8 mouse cellular contexts compared by ENCODE assay signal in genomic region chr5:105715531-105716124, GRCm38 (mm10). TPM values are rescaled to one million over a fixed set of nuclear protein-coding genes. Genes with fewer than 3 reads are reported as not detected.
DNase-seq lines count a peak whose midpoint lies in the region; ATAC-seq and TF ChIP-seq lines count a peak whose summit lies in the region.

No protein-coding gene starts in this region.

- no peak overlapping the region for H3K9ac ChIP-seq in forebrain, embryonic 12.5 days
- H3K9ac ChIP-seq in stomach, embryonic 15.5 days = no peak overlapping the region

- DNase-seq in forebrain, embryonic 10.5 days (ENCODE audit: extremely low spot score, low spot score) = no peak
- peak; percentile 53 for DNase-seq in thymus, adult 2 months
- no peak for DNase-seq in thymus, adult 18-20 months
- peak in 1 of 2 experiments; percentile 59 for DNase-seq in layer of hippocampus, adult 2 months (ENCODE audit: low spot score in 2 of 2)
- no peak for DNase-seq in c-Kit-positive CD71-positive TER-119-positive erythroid progenitor cells, embryonic 14.5 days (ENCODE audit: low spot score)
- no peak for DNase-seq in spleen, postnatal 36 days (ENCODE audit: low spot score in 2 of 2)

- peaks cover 41% of the 10 kb centered on the region for H3K4me1 ChIP-seq in forebrain, embryonic 12.5 days
- H3K4me1 ChIP-seq in forebrain, embryonic 10.5 days = peaks cover 27% of the 10 kb centered on the region
- H3K4me1 ChIP-seq in thymus, adult 2 months (replicated peaks; ENCODE audit: control insufficient read depth, insufficient read depth, low read length) = peaks cover 32% of the 10 kb centered on the region
- H3K4me1 ChIP-seq in stomach, embryonic 15.5 days = peaks cover 39% of the 10 kb centered on the region

- peak overlapping the region; percentile 59; the same call in 1 of the 2 replicates for H3K27ac ChIP-seq in forebrain, embryonic 12.5 days
- no peak overlapping the region for H3K27ac ChIP-seq in forebrain, embryonic 10.5 days
- H3K27ac ChIP-seq in thymus, adult 2 months (ENCODE audit: control insufficient read depth, insufficient read depth, low read length) = no peak overlapping the region
- H3K27ac ChIP-seq in layer of hippocampus, adult 2 months = peak overlapping the region; percentile 65
- peak overlapping the region; percentile 77 for H3K27ac ChIP-seq in stomach, embryonic 15.5 days

- H3K4me2 ChIP-seq in forebrain, embryonic 12.5 days = no peak overlapping the region
- peak overlapping the region; percentile 27; the same call in 1 of the 2 replicates for H3K4me2 ChIP-seq in stomach, embryonic 15.5 days

- no peaks in the 10 kb centered on the region for H3K27me3 ChIP-seq in forebrain, embryonic 12.5 days
- H3K27me3 ChIP-seq in forebrain, embryonic 10.5 days (ENCODE audit: poor library complexity, severe bottlenecking) = no peaks in the 10 kb centered on the region
- H3K27me3 ChIP-seq in thymus, adult 2 months (ENCODE audit: control insufficient read depth, insufficient read depth, low read length) = no peaks in the 10 kb centered on the region
- H3K27me3 ChIP-seq in stomach, embryonic 15.5 days (replicated peaks) = no peaks in the 10 kb centered on the region

- 46% methylated on average over 10 of the region's 10 CpGs for WGBS in forebrain, embryonic 12.5 days
- 74% methylated on average over 10 of the region's 10 CpGs for WGBS in forebrain, embryonic 10.5 days
- 19% methylated on average over 10 of the region's 10 CpGs for WGBS in thymus, adult 2 months
- WGBS in stomach, embryonic 15.5 days = 29% methylated on average over 10 of the region's 10 CpGs

- H3K36me3 ChIP-seq in forebrain, embryonic 12.5 days (replicated peaks) = 0 out of 2 replicates have a peak, but pooled peaks cover 3% of the 10 kb centered on the region
- peaks cover 48% of the 10 kb centered on the region for H3K36me3 ChIP-seq in forebrain, embryonic 10.5 days (replicated peaks)
- no peaks in the 10 kb centered on the region for H3K36me3 ChIP-seq in thymus, adult 2 months (ENCODE audit: control insufficient read depth, insufficient read depth, low read length)
- H3K36me3 ChIP-seq in stomach, embryonic 15.5 days = no peaks in the 10 kb centered on the region

- no peak for TF ChIP-seq CTCF in thymus, adult 2 months (IDR thresholded peaks at IDR 0.05; ENCODE audit: borderline replicate concordance, control insufficient read depth, extremely low read depth, insufficient read depth, low read length, poor library complexity)
- no peak for TF ChIP-seq CTCF in layer of hippocampus, adult 2 months (conservative IDR thresholded peaks at IDR 0.05)

- no peak for TF ChIP-seq POLR2A in thymus, adult 2 months (IDR thresholded peaks at IDR 0.05; ENCODE audit: control insufficient read depth, extremely low read depth, insufficient read depth, low read length, poor library complexity)

- no peak overlapping the region for H3K4me3 ChIP-seq in forebrain, embryonic 12.5 days (replicated peaks)
- H3K4me3 ChIP-seq in forebrain, embryonic 10.5 days = no peak overlapping the region
- H3K4me3 ChIP-seq in thymus, adult 2 months (ENCODE audit: control insufficient read depth, insufficient read depth, low read length) = no peak overlapping the region
- no peak overlapping the region; the same call in 1 of the 2 replicates for H3K4me3 ChIP-seq in layer of hippocampus, adult 2 months
- H3K4me3 ChIP-seq in stomach, embryonic 15.5 days (replicated peaks) = no peak overlapping the region

- no peaks in the 10 kb centered on the region for H3K9me3 ChIP-seq in forebrain, embryonic 12.5 days
- H3K9me3 ChIP-seq in forebrain, embryonic 10.5 days = no peaks in the 10 kb centered on the region
- no peaks in the 10 kb centered on the region for H3K9me3 ChIP-seq in stomach, embryonic 15.5 days

- ATAC-seq in forebrain, embryonic 12.5 days (ENCODE audit: low FRiP score) = peak; percentile 69; the same call in 1 of the 2 replicates
- ATAC-seq in stomach, embryonic 15.5 days (ENCODE audit: insufficient read depth, low FRiP score, low read depth) = peak; percentile 48

RNA-seq across cellular contexts. Expression of gene Lrrc8d, which starts 15.9 kb away (rescaled TPM):
- polyA plus RNA-seq in forebrain, embryonic 12.5 days (2016; fragmentation: Nextera tagmentation; extraction: Ambion mirVana) = 32.7 and 36.6 TPM in 2 replicates
- polyA plus RNA-seq in forebrain, embryonic 10.5 days (2016; fragmentation: Nextera tagmentation; extraction: Ambion mirVana) = 19.9 and 20.1 TPM in 2 replicates
- polyA plus RNA-seq in thymus, adult 2 months (2012; rRNA removed) = 5.6 and 5.7 TPM in 2 replicates
- total RNA-seq in layer of hippocampus, adult 2 months (2021) = 10 to 100 TPM; 49.9 to 52.7 TPM
- polyA plus RNA-seq in stomach, embryonic 15.5 days (2015; fragmentation: Nextera tagmentation; extraction: Ambion mirVana) = 14.1 and 17.9 TPM in 2 replicates

Comparison
In these comparisons a context has a peak if more than half of its experiments do, and no peak if none do; other contexts are left out.
1. H3K27ac ChIP-seq: peak in forebrain, embryonic 12.5 days (single experiment), layer of hippocampus, adult 2 months (single experiment) and stomach, embryonic 15.5 days (single experiment); none in forebrain, embryonic 10.5 days (single experiment) and thymus, adult 2 months (single experiment).